Mouse (Mus musculus) ES-Bruce4 (cell line): ENCODE measurements around the gene Ablim2.

Experiments
- EP300 ChIP-seq: IDR thresholded peaks from 2 replicates; pipeline ENCODE4 v1.6.1; 2011; ENCODE audit warnings: low read depth, low read length; ENCODE audit not compliant: insufficient read depth
- POLR2A ChIP-seq: IDR thresholded peaks from one replicate; pipeline ENCODE4 v1.8.1; 2011; ENCODE audit warnings: low read length; ENCODE audit not compliant: insufficient read depth

DNA sequence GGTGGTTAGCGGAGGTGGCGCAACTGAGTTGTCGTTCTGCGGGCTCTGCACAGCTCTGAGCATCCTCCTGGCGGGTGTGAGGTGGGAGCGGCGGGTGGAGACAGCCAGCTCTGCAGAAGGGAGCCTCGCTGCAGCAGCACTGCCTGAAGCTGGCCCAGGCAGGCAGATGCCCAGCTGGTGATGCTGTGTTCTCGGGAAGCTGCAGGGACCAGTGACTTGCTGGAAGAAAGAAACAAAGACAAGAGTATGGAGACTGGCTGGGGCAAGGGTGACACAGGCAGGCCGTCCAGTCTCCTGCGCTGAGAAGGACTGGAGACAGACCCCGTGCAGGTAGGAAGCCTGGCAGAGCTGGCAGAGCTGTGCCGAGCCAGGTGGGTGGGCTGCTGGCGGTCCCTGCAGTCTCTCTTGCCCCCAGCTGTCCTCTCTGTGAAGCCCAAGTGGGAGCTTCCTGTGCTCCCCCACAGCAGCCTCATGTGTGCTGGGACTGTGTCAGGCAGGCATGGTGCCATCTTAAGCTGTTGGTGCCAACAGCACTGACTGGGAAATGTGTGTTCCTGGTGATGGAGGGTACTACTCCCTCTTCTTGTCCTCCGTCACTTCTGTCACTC, 56.8 kb downstream of the Ablim2 start:
- TF ChIP-seq EP300 (no peak), POLR2A (no peak)
